Mouse (Mus musculus) cerebellum, adult 2 months (tissue): ENCODE data around the gene Ttll4.

Experiments used
- CTCF ChIP-seq: fragments of 200-500 bp; IDR thresholded peaks from 2 replicates; pipeline ENCODE4 v1.5.1; 2011; ENCODE audit warnings: low read depth, mild to moderate bottlenecking, control low read depth, low read length, moderate library complexity, borderline replicate concordance; ENCODE audit not compliant: insufficient read depth
- POLR2A ChIP-seq: fragments of 200-500 bp; IDR thresholded peaks from 2 replicates; pipeline ENCODE4 v1.6.1; 2011; ENCODE audit warnings: low read length, control low read depth, borderline replicate concordance; ENCODE audit not compliant: insufficient read depth

DNA sequence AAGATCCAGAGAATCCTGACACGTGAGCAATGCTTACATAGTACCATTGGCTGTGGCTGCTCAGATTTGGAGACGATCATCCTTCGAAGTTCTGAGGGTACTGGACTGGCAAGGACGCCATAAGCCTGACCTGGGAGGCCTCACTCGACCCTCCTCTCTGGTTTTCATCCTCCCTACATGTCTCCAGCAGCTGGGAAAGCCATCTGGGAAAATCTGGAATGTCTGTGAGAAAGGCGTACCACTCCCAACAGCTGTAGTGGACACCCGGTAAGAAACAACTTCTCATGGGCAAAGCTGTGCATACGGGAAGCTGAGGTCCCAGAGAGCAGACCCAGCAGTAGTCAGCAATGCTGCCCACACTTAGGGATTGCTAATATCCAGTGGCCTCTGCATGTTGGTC is 90.6 kb downstream of the Ttll4 start:
- no peak for TF ChIP-seq CTCF
- TF ChIP-seq POLR2A: no peak
